Mouse (Mus musculus) stomach, postnatal 0 days (tissue): ENCODE measurements at regions not wholly inside any gene's neighbourhood (a gene's known extent, or its start where the extent isn't known, plus 50 kb on each side); places are given as distances from the start of the nearest gene placed in this dataset.

Source experiments
- ATAC-seq: fragments of 200-750 bp; cut with Nextera tagmentation; 2 replicates; pipeline ENCODE4 v1.8.0; 2017; ENCODE audit not compliant: low FRiP score, low TSS enrichment
- DNase-seq: peaks from one replicate; pipeline ENCODE4 v3.0.0-alpha.2; 2016; ENCODE audit warnings: low spot score
- H3K27ac ChIP-seq: fragments of 300-500 bp; sonication (generic); replicated peaks from 2 replicates; pipeline ENCODE4 v1.5.1; 2014; ENCODE audit warnings: mild to moderate bottlenecking, control low read depth
- H3K27me3 ChIP-seq: fragments of 300-500 bp; sonication (generic); 2 replicates; pipeline ENCODE4 v1.6.1; 2014; ENCODE audit warnings: low read length; ENCODE audit not compliant: control insufficient read depth, insufficient read depth
- H3K36me3 ChIP-seq: fragments of 300-500 bp; sonication (generic); 2 replicates; pipeline ENCODE4 v1.6.1; 2014; ENCODE audit warnings: low read length, mixed read lengths; ENCODE audit not compliant: control insufficient read depth, insufficient read depth
- H3K4me1 ChIP-seq: fragments of 300-500 bp; sonication (generic); replicated peaks from 2 replicates; pipeline ENCODE4 v1.6.1; 2014; ENCODE audit warnings: antibody characterized with exemption; ENCODE audit not compliant: control insufficient read depth, insufficient read depth
- H3K4me2 ChIP-seq: fragments of 300-500 bp; sonication (generic); replicated peaks from 2 replicates; pipeline ENCODE4 v1.6.1; 2014; ENCODE audit warnings: low read depth, mild to moderate bottlenecking, control low read depth, moderate library complexity
- H3K4me3 ChIP-seq: fragments of 300-500 bp; sonication (generic); 2 replicates; pipeline ENCODE4 v1.5.1; 2014; ENCODE audit warnings: low read depth, low read length, control low read depth
- H3K9ac ChIP-seq: fragments of 300-500 bp; sonication (generic); 2 replicates; pipeline ENCODE4 v1.6.1; 2014; ENCODE audit warnings: mild to moderate bottlenecking, low read length, control low read depth, mixed read lengths
- H3K9me3 ChIP-seq: fragments of 300-500 bp; sonication (generic); 2 replicates; pipeline ENCODE4 v1.6.1; 2016; ENCODE audit warnings: low read length; ENCODE audit not compliant: control insufficient read depth
- CTCF ChIP-seq: IDR thresholded peaks from 2 replicates; pipeline ENCODE4 v1.5.1; 2016; ENCODE audit warnings: antibody characterized with exemption, low read depth, mild to moderate bottlenecking, moderate library complexity
- EP300 ChIP-seq: optimal IDR thresholded peaks from 2 replicates; pipeline ENCODE3; 2016; ENCODE audit warnings: antibody characterized with exemption
- WGBS: fragments of 180-500 bp; shearing (Covaris S2); extraction: QIAGEN DNeasy Blood & Tissue Kit; methylation state at CpG from one replicate; pipeline ENCODE4 v1.1.7; 2014; 5-methylcytosine and 5-hydroxymethylcytosine counted together

DNA sequence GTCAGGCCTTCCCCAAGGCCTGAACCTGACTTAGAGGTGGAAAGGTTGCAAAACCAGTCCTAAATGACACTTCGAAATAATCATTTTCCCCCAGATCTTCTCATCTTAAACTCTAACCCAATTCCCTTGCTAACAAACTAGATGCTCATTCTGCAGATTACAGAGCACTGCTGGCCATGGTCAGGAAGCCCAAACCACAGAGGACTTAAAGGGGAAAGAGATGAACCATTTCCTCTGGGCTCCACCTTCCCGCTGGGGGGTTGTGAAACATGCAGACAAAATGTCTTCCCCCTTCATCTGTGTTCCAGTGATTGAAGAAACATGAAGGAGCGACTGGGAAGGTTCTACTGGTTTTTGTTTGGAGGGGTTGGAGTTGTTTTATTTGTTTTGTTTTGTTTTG, 181.4 kb downstream of the Dhx15 start:
- Histone ChIP-seq H3K9me3 (no peaks in the 10 kb centered on the region), H3K36me3 (no peaks in the 10 kb centered on the region), H3K9ac (no peak overlapping the region), H3K4me3 (no peak overlapping the region), H3K27ac (no peak overlapping the region), H3K4me2 (no peak overlapping the region), H3K27me3 (no peaks in the 10 kb centered on the region), H3K4me1 (no peaks in the 10 kb centered on the region)
- DNase-seq, result no peak
- 86% methylated on average over 3 of the region's 3 CpGs for WGBS
- TF ChIP-seq EP300, result no peak
- ATAC-seq, result no peak

DNA sequence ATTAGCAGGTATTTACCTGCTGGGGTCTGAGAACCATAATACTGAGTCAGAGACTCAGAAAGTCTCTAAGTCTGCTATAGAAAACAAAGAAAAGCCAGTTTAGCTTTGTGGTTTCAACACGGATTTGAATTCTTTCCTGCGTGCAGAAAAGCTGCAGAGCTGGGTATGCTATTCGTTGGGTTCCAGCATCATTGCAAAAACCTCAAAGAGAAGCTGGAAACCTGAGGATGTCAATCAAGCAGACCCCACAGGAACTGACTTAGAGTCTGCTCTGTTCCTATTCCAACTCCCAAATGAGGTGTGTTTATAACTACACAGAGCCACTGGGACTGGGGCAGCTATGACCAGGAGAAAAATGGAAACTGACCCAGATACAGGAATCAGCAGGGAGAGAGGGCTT, 183.5 kb downstream of the Dhx15 start:
- WGBS, result 73% methylated on average over 3 of the region's 3 CpGs
- no peak overlapping the region for H3K4me3 ChIP-seq

DNA sequence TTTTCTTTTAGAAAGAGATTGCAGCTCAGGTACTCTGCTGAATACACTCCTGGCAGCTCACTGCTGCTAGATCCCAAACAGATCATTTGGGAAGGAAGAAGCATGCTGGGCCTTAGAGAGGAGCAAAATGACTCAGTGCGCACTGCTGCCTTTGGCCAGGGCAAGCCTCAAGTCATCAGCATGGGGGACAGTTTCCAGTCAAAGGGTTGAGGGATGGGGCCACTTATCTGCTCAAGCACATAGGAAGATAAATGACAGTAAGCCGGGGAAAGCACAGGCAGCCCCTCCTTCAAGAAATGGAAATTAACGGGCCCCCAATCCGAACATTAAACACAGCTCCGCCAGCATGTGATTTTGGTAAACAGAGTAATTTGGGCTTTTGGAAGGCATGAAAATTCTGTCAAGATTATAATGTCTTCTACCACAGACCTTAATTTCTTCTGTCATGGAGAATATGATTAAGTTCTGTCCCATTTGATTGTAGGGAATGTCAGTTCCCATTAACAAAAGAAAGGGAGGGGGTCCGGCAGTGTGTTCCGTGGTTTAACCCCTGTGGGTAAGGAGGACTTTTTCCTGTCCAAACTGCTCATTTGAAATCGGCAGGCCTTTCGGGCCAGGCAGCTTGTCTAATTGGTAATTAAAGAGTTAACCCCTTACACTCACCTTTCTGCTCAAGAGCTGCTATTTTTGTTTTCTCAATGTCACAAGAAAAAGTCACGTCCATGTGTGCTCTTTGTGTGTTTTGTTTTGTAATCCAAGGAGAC, 199.3 kb downstream of the Dhx15 start:
- H3K4me2 ChIP-seq, result no peak overlapping the region
- 22% methylated on average over 10 of the region's 10 CpGs for WGBS
- TF ChIP-seq EP300, result no peak
- TF ChIP-seq CTCF, result no peak

More for the DNA sequence above, 183.5 kb downstream of the Dhx15 start:
- no peak overlapping the region for H3K27ac ChIP-seq
- H3K36me3 ChIP-seq, result no peaks in the 10 kb centered on the region
- TF ChIP-seq EP300 (no peak), CTCF (no peak)
- ATAC-seq (no peak), DNase-seq (no peak)
- H3K9ac ChIP-seq, result no peak overlapping the region
- H3K4me2 ChIP-seq, result no peak overlapping the region
- H3K27me3 ChIP-seq, result no peaks in the 10 kb centered on the region
- H3K9me3 ChIP-seq, result no peaks in the 10 kb centered on the region
- H3K4me1 ChIP-seq, result no peaks in the 10 kb centered on the region

DNA sequence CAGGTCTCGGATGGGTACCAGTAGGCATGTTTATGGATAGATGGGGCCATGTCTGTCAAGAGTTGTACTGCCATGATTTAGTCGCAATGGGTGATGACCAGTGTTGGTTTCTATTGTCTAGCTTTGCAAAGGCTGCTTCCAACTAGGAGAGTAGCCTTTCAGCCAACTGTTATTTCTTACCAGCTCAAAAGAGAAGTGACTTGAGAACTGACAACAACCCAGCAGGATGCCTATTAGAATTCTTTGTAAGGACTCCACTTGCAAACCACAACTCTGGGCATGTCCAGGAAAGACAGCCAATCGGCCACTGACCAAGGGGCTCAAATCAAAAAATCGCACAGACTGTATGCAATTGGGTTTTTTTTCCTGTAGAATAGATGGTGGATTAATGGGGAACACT, 200.9 kb downstream of the Dhx15 start:
- Histone ChIP-seq H3K9ac (no peak overlapping the region), H3K36me3 (no peaks in the 10 kb centered on the region), H3K9me3 (no peaks in the 10 kb centered on the region), H3K27me3 (no peaks in the 10 kb centered on the region), H3K27ac (no peak overlapping the region), H3K4me2 (no peak overlapping the region), H3K4me3 (no peak overlapping the region), H3K4me1 (no peaks in the 10 kb centered on the region)
- ATAC-seq (no peak), DNase-seq (no peak)
- TF ChIP-seq CTCF, result no peak
- no peak for TF ChIP-seq EP300
- 88% methylated on average over 4 of the region's 4 CpGs for WGBS

More for the DNA sequence above, 199.3 kb downstream of the Dhx15 start:
- no peaks in the 10 kb centered on the region for H3K27me3 ChIP-seq
- no peak for DNase-seq
- H3K4me3 ChIP-seq, result no peak overlapping the region
- ATAC-seq, result no peak
- no peak overlapping the region for H3K9ac ChIP-seq
- no peaks in the 10 kb centered on the region for H3K9me3 ChIP-seq
- H3K36me3 ChIP-seq, result no peaks in the 10 kb centered on the region
- no peaks in the 10 kb centered on the region for H3K4me1 ChIP-seq
- H3K27ac ChIP-seq, result no peak overlapping the region

DNA sequence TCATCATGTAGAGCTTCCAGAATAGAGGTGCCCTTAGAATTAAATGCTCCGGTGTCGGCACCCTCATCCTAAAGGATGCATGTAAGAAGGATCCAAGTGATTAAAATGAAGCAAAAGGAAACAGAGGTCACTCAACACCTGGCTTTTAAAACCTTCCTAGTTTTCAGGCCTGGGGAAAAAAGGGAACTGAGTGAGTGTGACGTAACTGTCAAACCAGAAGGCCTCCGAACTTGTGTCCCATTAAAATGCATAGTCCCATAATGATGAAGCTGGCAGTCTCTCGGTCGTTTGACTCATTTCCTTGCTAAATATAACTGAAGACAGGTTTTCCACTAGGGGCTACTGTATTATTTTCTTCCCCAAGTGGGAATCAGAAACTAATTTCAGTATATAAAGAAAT, 201.4 kb downstream of the Dhx15 start:
- no peak for TF ChIP-seq EP300
- TF ChIP-seq CTCF, result no peak
- no peaks in the 10 kb centered on the region for H3K27me3 ChIP-seq
- H3K4me3 ChIP-seq, result no peak overlapping the region
- no peaks in the 10 kb centered on the region for H3K9me3 ChIP-seq
- no peak overlapping the region for H3K9ac ChIP-seq
- DNase-seq, result no peak
- H3K36me3 ChIP-seq, result no peaks in the 10 kb centered on the region
- H3K4me2 ChIP-seq, result no peak overlapping the region
- WGBS, result 82% methylated on average over 6 of the region's 6 CpGs
- no peak for ATAC-seq
- no peaks in the 10 kb centered on the region for H3K4me1 ChIP-seq
- H3K27ac ChIP-seq, result no peak overlapping the region

DNA sequence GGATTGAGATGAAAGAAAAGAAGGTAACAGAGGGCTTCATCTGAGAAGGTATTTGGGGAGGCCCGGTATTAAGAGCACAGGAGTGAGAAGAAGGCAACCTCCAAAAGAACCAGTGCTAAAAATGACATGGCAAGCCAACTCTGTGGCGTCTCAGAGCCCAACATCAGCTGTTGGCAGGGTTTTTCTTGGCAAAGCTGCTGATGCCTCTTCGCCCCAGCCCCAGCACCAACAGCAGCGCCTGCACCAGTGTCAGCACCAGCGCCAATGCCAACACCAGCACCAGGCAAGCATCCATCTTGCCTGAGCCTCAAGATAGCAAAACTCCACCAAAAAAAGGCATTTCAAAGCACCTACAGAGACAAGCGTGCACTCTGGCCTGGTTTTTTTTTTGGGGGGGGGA, 205.3 kb downstream of the Dhx15 start:
- no peak for DNase-seq
- Histone ChIP-seq H3K9ac (no peak overlapping the region), H3K4me2 (no peak overlapping the region), H3K9me3 (no peaks in the 10 kb centered on the region), H3K4me1 (no peaks in the 10 kb centered on the region), H3K27ac (no peak overlapping the region), H3K36me3 (no peaks in the 10 kb centered on the region), H3K27me3 (no peaks in the 10 kb centered on the region), H3K4me3 (no peak overlapping the region)
- TF ChIP-seq EP300, result no peak
- no peak for TF ChIP-seq CTCF
- no peak for ATAC-seq
- whole genome bisulfite sequencing, result 88% methylated on average over 6 of the region's 6 CpGs
